In genomic region chr6:100704574-100705365, GRCm38 (mm10) we compare ENCODE assay signal across 8 mouse cellular contexts. TPM values are rescaled to one million over a fixed set of nuclear protein-coding genes. Genes with fewer than 3 reads are reported as not detected.
DNase-seq lines count a peak whose midpoint lies in the region; ATAC-seq and TF ChIP-seq lines count a peak whose summit lies in the region.

Gxylt2 (plus strand) TSS chr6:100704734.

- H3K27me3 ChIP-seq in lung, embryonic 14.5 days (ENCODE audit: insufficient read depth, low read length) = peaks cover 14% of the 10 kb centered on the region
- 0 out of 2 replicates have a peak, but pooled peaks cover 3% of the 10 kb centered on the region for H3K27me3 ChIP-seq in embryonic facial prominence, embryonic 12.5 days
- peaks cover 37% of the 10 kb centered on the region for H3K27me3 ChIP-seq in heart, embryonic 14.5 days (ENCODE audit: control insufficient read depth, insufficient read depth, low read length)
- 0 out of 2 replicates have a peak, but pooled peaks cover 4% of the 10 kb centered on the region for H3K27me3 ChIP-seq in lung, postnatal 0 days (replicated peaks; ENCODE audit: insufficient read depth, low read length)

- peak within 1 kb of the TSS; percentile 43 for H3K9ac ChIP-seq in lung, embryonic 14.5 days
- peak within 1 kb of the TSS; percentile 91 for H3K9ac ChIP-seq in embryonic facial prominence, embryonic 12.5 days
- H3K9ac ChIP-seq in heart, embryonic 14.5 days (ENCODE audit: low read length) = peak within 1 kb of the TSS; percentile 65
- no peak within 1 kb of the TSS; the same call in 1 of the 2 replicates for H3K9ac ChIP-seq in lung, postnatal 0 days (replicated peaks; ENCODE audit: low read depth)

- peaks cover 2% of the 10 kb centered on the region; the same call in 1 of the 2 replicates for H3K4me1 ChIP-seq in lung, embryonic 14.5 days (ENCODE audit: insufficient read depth)
- peaks cover 32% of the 10 kb centered on the region for H3K4me1 ChIP-seq in embryonic facial prominence, embryonic 12.5 days
- peaks cover 9 to 12% of the 10 kb centered on the region in 2 experiments for H3K4me1 ChIP-seq in heart, embryonic 14.5 days (ENCODE audit: control insufficient read depth in 2 of 2, insufficient read depth in 2 of 2, low read length in 2 of 2)
- peaks cover 3% of the 10 kb centered on the region; the same call in 1 of the 2 replicates for H3K4me1 ChIP-seq in lung, postnatal 0 days (ENCODE audit: insufficient read depth, low read depth, low read length)

- peak within 1 kb of the TSS; percentile 46 for H3K4me3 ChIP-seq in lung, embryonic 14.5 days (ENCODE audit: low read depth, low read length)
- H3K4me3 ChIP-seq in embryonic facial prominence, embryonic 12.5 days = peak within 1 kb of the TSS; percentile 88
- peak within 1 kb of the TSS; percentile 50 to 75 for H3K4me3 ChIP-seq in heart, embryonic 14.5 days (ENCODE audit: control insufficient read depth in 1 of 2, insufficient read depth in 1 of 2, low read depth in 1 of 2, low read length in 2 of 2)
- H3K4me3 ChIP-seq in lung, postnatal 0 days (ENCODE audit: low read depth, low read length) = peak within 1 kb of the TSS; percentile 45

- under 1% methylated on average over 76 of the region's 77 CpGs for WGBS in lung, embryonic 14.5 days
- 1% methylated on average over 56 of the region's 77 CpGs for WGBS in embryonic facial prominence, embryonic 12.5 days
- WGBS in heart, embryonic 14.5 days = under 1% methylated on average over 77 of the region's 77 CpGs
- WGBS in lung, postnatal 0 days = under 1% methylated on average over 49 of the region's 77 CpGs

- peak within 1 kb of the TSS; percentile 70 for H3K4me2 ChIP-seq in lung, embryonic 14.5 days
- peak within 1 kb of the TSS; percentile 85 for H3K4me2 ChIP-seq in embryonic facial prominence, embryonic 12.5 days (replicated peaks)
- H3K4me2 ChIP-seq in heart, embryonic 14.5 days (ENCODE audit: low read length) = peak within 1 kb of the TSS; percentile 98
- peak within 1 kb of the TSS; percentile 95 for H3K4me2 ChIP-seq in lung, postnatal 0 days (replicated peaks; ENCODE audit: low read depth, low read length)

- no peak within 1 kb of the TSS for H3K27ac ChIP-seq in lung, embryonic 14.5 days (ENCODE audit: low read depth)
- H3K27ac ChIP-seq in embryonic facial prominence, embryonic 12.5 days = peak within 1 kb of the TSS; percentile 90
- no peak within 1 kb of the TSS for H3K27ac ChIP-seq in heart, embryonic 14.5 days (replicated peaks in 1 of 2; ENCODE audit: control insufficient read depth in 1 of 2, insufficient read depth in 1 of 2, low read depth in 2 of 2, low read length in 2 of 2)
- H3K27ac ChIP-seq in lung, postnatal 0 days (ENCODE audit: low read length) = no peak within 1 kb of the TSS

- H3K36me3 ChIP-seq in lung, embryonic 14.5 days (ENCODE audit: insufficient read depth) = no peaks in the 10 kb centered on the region
- no peaks in the 10 kb centered on the region for H3K36me3 ChIP-seq in embryonic facial prominence, embryonic 12.5 days
- H3K36me3 ChIP-seq in heart, embryonic 14.5 days (ENCODE audit: control insufficient read depth, insufficient read depth, low read length) = no peaks in the 10 kb centered on the region
- H3K36me3 ChIP-seq in lung, postnatal 0 days (ENCODE audit: insufficient read depth, low read length) = no peaks in the 10 kb centered on the region

- no peak for TF ChIP-seq CTCF in lung, embryonic 14.5 days (IDR thresholded peaks at IDR 0.05; ENCODE audit: low read depth)
- peak; percentile 27 for TF ChIP-seq CTCF in lung, postnatal 0 days (IDR thresholded peaks at IDR 0.05)

- ATAC-seq in lung, embryonic 14.5 days (ENCODE audit: insufficient read depth) = peak; percentile 94
- ATAC-seq in embryonic facial prominence, embryonic 12.5 days (ENCODE audit: insufficient number of reproducible peaks, insufficient read depth, low FRiP score, low TSS enrichment) = peak; percentile 95
- ATAC-seq in heart, embryonic 14.5 days (ENCODE audit: insufficient number of reproducible peaks, insufficient read depth, low FRiP score, low read depth) = peak; percentile 72
- ATAC-seq in lung, postnatal 0 days = peak; percentile 71
- no peak for ATAC-seq in monocyte, adult 5-6 weeks (replicated peaks; ENCODE audit: insufficient number of reproducible peaks, low FRiP score, low TSS enrichment, poor library complexity, severe bottlenecking)

- DNase-seq in lung, embryonic 14.5 days = peak; percentile 80
- DNase-seq in lung, postnatal 36 days = no peak
- peak; percentile 15 to 55 for DNase-seq in kidney, postnatal 36 days
- peak; percentile 49 for DNase-seq in lung, postnatal 0 days (ENCODE audit: low spot score)
- DNase-seq in right cerebral cortex, adult 18-20 months = peak; percentile 35

- TF ChIP-seq EP300 in lung, postnatal 0 days (IDR thresholded peaks at IDR 0.05) = no peak

- H3K9me3 ChIP-seq in lung, embryonic 14.5 days (ENCODE audit: low read depth, low read length) = no peaks in the 10 kb centered on the region
- H3K9me3 ChIP-seq in embryonic facial prominence, embryonic 12.5 days = no peaks in the 10 kb centered on the region
- no peaks in the 10 kb centered on the region for H3K9me3 ChIP-seq in heart, embryonic 14.5 days (ENCODE audit: control insufficient read depth, low read length)
- no peaks in the 10 kb centered on the region for H3K9me3 ChIP-seq in lung, postnatal 0 days (ENCODE audit: low read length)

RNA-seq across cellular contexts. Expression of gene Gxylt2, which starts in this region (rescaled TPM):
- 4.4 and 6.0 TPM in 2 replicates for polyA plus RNA-seq in lung, embryonic 14.5 days (2014; fragmentation: Nextera tagmentation; extraction: Ambion mirVana)
- polyA plus RNA-seq in embryonic facial prominence, embryonic 12.5 days (2016; fragmentation: Nextera tagmentation; extraction: Ambion mirVana) = 23.5 and 24.1 TPM in 2 replicates
- polyA plus RNA-seq in heart, embryonic 14.5 days (2014; fragmentation: Nextera tagmentation; extraction: Ambion mirVana) = 3.4 and 4.2 TPM in 2 replicates
- 2.2 and 2.8 TPM in 2 replicates for polyA plus RNA-seq in lung, postnatal 0 days (2015; fragmentation: Nextera tagmentation; extraction: Ambion mirVana)
- not detected in 3 replicates for total RNA-seq in monocyte, adult 5-6 weeks (2017)
